Mouse (Mus musculus): ENCODE measurements around the gene Gm20708.

Gene Gm20708

GRCm38 (mm10) chr11:117809407-117810311 is at the start of gene Gm20708, which contains the start of gene Syngr2:
Gene Gm20708 (plus strand): TSS chr11:117809668.
Gene Syngr2 (plus strand): TSS chr11:117809668.
- CTCF ChIA-PET: interaction anchor here (0.6 to 4.1 kb wide), 16 partner anchors 11 to 425 kb away, joined by 3 to 18 read pairs (median 4); partner anchors contain the start of genes Afmid (in 1 of the 4) and Tk1 (in 1 of the 4)
- POLR2A ChIA-PET: interaction anchor here (0.5 to 3.4 kb wide), 28 partner anchors 10 to 473 kb away, joined by 3 to 24 read pairs (median 4); partner anchors contain the start of genes Afmid (in 3 of the 4), Tk1 (in 3 of the 4), Birc5 (in 1 of the 4) and Tmc6 (in 1 of the 4)

DNA sequence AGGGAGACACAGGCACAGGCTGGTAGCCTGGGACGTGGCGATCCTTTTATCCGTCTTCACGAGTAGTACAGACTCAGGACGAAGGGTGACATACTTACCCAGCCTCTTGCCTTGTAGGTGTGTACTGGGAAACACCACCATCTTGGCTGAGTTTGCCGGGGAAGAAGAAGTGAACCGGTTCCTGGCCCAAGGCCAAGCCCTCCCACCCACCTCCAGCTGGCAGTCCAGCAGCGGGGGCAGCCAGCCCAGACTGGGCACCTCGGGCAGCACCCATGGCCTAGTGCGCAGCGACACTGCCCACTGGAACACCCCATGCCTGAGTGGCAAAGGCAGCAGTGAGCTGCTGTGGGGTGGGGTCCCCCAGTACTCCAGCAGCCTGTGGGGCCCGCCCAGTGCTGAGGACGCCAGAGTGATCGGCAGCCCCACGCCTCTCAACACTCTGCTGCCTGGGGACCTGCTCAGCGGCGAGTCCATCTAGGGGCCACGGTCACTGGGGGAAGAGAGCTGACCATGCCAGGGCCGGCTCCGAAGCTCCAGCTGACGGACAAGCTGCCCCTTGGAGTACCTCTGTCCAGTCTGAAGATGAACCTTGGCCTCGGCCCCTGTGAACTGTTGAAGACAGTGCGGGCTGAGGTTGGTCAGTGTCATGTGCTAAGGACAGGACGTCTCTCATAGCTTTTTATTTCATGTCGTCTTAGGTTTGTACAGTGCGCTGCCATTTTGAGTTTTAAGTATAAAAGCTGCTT is 48.9 kb upstream of the Gm20708 start:
- POLR2A ChIA-PET: interaction anchor here in 3 of 4 experiments (0.8 to 4.6 kb wide), 12 partner anchors 9 to 110 kb away, joined by 3 to 24 read pairs (median 5); partner anchors contain the start of genes Tmc6 (in 1 of the 3) and Tmc8 (in 1 of the 3)
- CTCF ChIA-PET: interaction anchor here (0.6 to 2.4 kb wide), 14 partner anchors 10 to 659 kb away, joined by 3 to 14 read pairs (median 4); partner anchors contain the start of gene Tnrc6c (in 1 of the 4)

DNA sequence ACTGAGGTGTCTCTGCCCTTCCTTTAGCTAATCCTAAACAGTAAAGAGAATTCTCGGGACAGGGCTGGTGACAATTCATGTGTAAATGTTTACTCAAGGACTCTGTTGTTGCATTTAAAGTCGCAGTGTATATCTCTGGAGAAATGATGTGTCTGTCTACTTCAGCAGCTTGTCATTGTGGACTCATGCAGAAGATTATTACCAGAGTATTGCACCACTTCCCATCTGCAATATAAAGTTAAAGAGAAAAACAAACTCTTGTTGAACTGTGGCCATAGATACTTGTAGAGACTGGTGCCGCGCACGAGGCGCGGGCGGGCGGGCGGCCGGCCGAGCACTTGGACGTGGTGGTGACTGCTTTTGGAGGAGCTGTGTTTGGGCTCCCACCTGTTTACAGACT is 47.7 kb upstream of the Gm20708 start:
- CTCF ChIA-PET: interaction anchor here in 3 of 4 experiments (0.6 to 2.4 kb wide), 10 partner anchors 8 to 822 kb away, joined by 4 to 7 read pairs (median 5); partner anchors contain the start of genes Afmid (in 1 of the 3) and Tk1 (in 1 of the 3)
- POLR2A ChIA-PET: interaction anchor here in 2 of 4 experiments (0.6 to 4.6 kb wide), 16 partner anchors 7 to 115 kb away, joined by 3 to 24 read pairs (median 4); partner anchors contain the start of genes Tmc6 (in 2 of the 2) and Tmc8 (in 2 of the 2)

GRCm38 (mm10) chr11:117762246-117762645 is 47.2 kb upstream of the Gm20708 start:
- ChIA-PET CTCF (interaction anchor here in 3 of 4 experiments (0.6 to 1.3 kb wide), 9 partner anchors 8 to 822 kb away, joined by 4 to 6 read pairs (median 5); partner anchors contain the start of genes Afmid (in 1 of the 3) and Tk1 (in 1 of the 3)), POLR2A (interaction anchor here in 3 of 4 experiments (0.6 to 4.6 kb wide), 16 partner anchors 11 to 382 kb away, joined by 3 to 24 read pairs (median 4); partner anchors contain the start of genes Tmc6 (in 2 of the 3), Tmc8 (in 2 of the 3), Afmid (in 1 of the 3) and Tk1 (in 1 of the 3))

GRCm38 (mm10) chr11:117764319-117764718 is 45.1 kb upstream of the Gm20708 start:
- POLR2A ChIA-PET: interaction anchor here in 3 of 4 experiments (0.7 to 2.2 kb wide), 11 partner anchors 11 to 526 kb away, joined by 3 to 6 read pairs (median 3); partner anchors contain the start of genes Birc5 (in 1 of the 3) and Usp36 (in 1 of the 3)
- CTCF ChIA-PET: interaction anchor here in 3 of 4 experiments (0.7 to 1.8 kb wide), 6 partner anchors 17 to 684 kb away, joined by 3 to 12 read pairs (median 3); no protein-coding TSS in a partner anchor

GRCm38 (mm10) chr11:117765361-117765760 is 44.1 kb upstream of the Gm20708 start:
- POLR2A ChIA-PET: interaction anchor here in 3 of 4 experiments (0.7 to 2.2 kb wide), 18 partner anchors 9 to 525 kb away, joined by 3 to 6 read pairs (median 4); partner anchors contain the start of genes Tnrc6c (in 1 of the 3) and Usp36 (in 1 of the 3)
- CTCF ChIA-PET: interaction anchor here (0.6 to 2.3 kb wide), 8 partner anchors 15 to 380 kb away, joined by 3 to 12 read pairs (median 3); no protein-coding TSS in a partner anchor

DNA sequence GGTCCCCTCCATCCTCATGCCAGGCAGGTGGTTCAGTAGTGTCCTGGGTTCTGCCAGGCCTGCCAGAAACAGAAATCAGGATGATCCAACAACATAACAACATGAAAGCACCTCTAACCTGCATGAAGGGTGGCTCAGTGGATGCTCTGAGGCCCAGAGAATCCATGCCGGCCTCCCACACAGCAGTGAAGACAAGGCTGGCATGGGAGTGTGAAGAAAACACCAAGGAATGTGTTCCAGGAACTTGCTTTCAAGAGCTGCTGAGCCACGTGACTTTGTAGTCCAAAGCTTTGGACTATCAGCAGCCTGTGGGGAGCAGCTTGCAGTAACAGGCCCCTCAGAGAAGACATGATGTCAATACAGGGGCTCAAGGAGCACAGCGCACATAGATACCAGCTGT is 43.2 kb upstream of the Gm20708 start:
- CTCF ChIA-PET: interaction anchor here in 1 of 4 experiments (1.7 to 3.1 kb wide), 3 partner anchors 14 to 24 kb away, joined by 4 to 12 read pairs (median 7); no protein-coding TSS in a partner anchor
- POLR2A ChIA-PET: interaction anchor here in 2 of 4 experiments (0.7 to 1.9 kb wide), 8 partner anchors 13 to 112 kb away, joined by 3 to 6 read pairs (median 4); partner anchors contain the start of genes Tmc6 (in 1 of the 2), Tmc8 (in 1 of the 2) and Tnrc6c (in 1 of the 2)

DNA sequence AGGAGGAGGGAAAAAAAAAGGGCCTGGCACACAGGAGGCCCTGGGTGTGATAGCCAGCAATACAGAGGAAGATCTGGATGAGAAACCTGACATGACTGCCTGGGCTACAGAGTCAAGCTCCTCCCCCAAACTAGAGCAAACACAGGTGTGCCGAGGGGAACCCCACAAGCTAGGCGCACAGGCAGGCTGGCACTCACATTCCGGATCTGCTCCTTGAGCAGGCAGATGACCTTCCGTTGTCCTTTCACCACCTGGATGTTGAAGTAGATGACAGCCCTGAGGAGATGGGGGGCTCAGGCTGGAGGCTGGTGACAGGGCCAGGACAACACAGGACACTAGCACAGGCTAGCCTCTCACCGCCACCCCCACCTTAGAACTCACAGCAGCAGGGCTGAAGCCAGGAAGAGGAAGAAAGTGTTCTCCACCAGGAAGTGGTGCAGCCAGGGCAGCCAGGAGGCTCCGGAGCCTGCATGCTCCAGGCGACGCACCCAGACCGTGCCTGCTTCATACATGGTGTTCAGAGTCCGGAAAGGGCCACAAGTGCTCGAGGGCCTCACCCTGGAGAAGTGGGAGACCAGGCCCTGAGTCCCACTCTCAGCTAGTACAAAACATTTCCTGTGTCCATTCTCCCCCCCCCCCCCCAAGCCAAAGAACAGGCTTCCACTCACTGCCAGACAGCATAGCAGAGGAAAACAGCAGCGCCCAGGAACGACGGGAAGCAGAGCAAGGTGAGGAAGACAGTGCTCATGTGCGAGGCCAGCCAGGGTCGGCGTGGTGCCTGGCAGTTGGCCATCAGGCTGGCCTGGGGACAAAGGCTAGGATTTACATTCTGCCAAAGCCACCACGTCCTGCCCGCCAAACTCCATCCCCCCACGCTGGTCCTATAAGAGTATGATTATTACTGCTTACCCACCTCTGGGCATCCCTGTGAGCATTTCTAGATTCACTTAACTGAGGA is 40.5 kb upstream of the Gm20708 start:
- POLR2A ChIA-PET: interaction anchor here (0.6 to 2.1 kb wide), 12 partner anchors 8 to 354 kb away, joined by 3 to 8 read pairs (median 3); partner anchors contain the start of gene Tmc6 (in 1 of the 4)
- CTCF ChIA-PET: interaction anchor here in 2 of 4 experiments (0.5 to 3.1 kb wide), 4 partner anchors 12 to 1386 kb away, joined by 3 to 12 read pairs (median 4); no protein-coding TSS in a partner anchor

DNA sequence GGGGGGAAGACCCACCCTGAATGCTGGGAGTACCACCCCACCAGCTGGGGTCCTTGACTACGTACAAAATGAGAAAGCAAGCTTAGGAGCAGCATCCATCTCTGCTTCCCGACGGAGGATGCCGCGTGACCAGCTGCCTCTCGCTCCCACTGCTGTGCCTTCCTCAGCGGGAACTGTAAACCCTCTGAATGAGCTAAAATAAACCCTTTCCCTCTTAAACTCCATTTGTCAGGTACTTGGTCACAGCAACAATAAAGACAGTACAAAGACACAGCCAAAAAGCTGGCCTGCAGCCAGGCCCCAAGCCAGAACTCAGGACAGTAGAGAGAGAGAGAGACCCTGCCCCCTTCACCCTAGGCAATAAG is 39.8 kb upstream of the Gm20708 start:
- ChIA-PET POLR2A (interaction anchor here in 2 of 4 experiments (0.6 to 2.1 kb wide), 8 partner anchors 9 to 114 kb away, joined by 3 to 8 read pairs (median 4); partner anchors contain the start of gene Tmc6 (in 1 of the 2)), CTCF (no interaction called here)

DNA sequence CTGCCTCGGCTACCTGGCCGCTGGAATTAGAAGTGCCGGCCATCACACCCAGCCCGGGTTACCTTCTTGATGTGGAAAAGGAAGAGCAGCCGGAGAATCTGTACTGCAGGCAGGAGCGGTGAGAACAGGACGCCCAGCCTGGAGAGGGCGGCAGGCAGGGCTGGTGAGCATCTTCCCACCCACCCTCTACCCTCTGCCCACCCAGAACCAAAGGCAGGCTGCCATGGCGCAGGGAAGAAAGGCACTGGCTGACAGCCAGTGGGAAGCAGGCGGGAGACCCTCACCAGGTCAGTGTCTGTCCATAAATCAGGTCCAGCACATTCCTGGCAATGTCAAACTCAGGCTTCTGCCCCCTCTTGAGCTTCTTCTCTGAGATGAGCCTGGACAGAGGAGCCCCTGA is 39.1 kb upstream of the Gm20708 start:
- POLR2A ChIA-PET: interaction anchor here in 3 of 4 experiments (0.6 to 2.1 kb wide), 5 partner anchors 9 to 1750 kb away, joined by 3 to 8 read pairs (median 4); partner anchors contain the start of gene Tmc6 (in 1 of the 3)
- CTCF ChIA-PET: interaction anchor here in 1 of 4 experiments (0.5 kb wide), 1 partner anchor 99 kb away, joined by 3 read pairs; no protein-coding TSS in a partner anchor

DNA sequence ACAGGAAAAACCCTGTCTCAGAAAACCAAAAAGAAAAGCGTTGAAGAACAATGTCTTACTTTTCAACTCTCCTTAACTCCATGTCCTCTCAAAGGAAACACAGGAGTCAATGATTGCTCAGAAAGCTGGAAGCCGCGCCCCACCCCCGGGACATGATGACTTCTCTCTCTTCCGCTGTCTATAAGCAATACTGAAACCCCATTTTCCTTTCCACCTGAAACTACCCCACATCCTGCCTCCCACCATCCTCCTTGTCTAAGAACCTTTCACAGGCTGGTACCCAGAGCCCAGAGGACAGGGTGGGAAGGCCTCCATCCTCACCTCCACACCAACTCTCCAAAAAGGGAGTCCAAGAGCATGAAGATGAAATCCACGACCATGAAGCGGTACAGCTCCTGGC is 37.1 kb upstream of the Gm20708 start:
- ChIA-PET CTCF (interaction anchor here in 1 of 4 experiments (0.5 kb wide), 1 partner anchor 747 kb away, joined by 3 read pairs; no protein-coding TSS in a partner anchor), POLR2A (interaction anchor here in 1 of 4 experiments (0.8 kb wide), 1 partner anchor 23 kb away, joined by 3 read pairs; no protein-coding TSS in a partner anchor)

DNA sequence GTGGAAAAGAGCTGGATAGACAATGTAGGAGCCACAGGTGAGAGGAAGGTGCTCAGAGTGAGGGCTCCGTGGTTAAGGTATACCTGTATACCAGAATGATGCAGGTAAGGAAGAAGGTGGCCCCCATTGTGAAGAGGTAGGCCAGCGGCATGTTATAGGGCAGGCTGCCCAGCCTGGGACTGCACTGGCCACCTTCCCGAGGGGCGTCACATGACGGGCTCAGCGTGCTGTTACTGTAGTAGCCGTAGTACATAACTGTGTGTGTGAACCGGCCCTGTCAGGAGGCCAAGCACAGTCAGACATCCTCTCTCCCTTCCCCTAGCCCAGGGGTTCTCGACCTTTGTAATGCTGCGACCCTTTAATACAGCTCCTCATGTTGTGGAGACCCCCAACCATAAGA is 34.5 kb upstream of the Gm20708 start:
- POLR2A ChIA-PET: interaction anchor here in 1 of 4 experiments (0.9 to 1.7 kb wide), 3 partner anchors 8 to 42 kb away, joined by 3 to 5 read pairs (median 4); no protein-coding TSS in a partner anchor
- CTCF ChIA-PET: interaction anchor here in 1 of 4 experiments (1.5 kb wide), 1 partner anchor 15 kb away, joined by 5 read pairs; no protein-coding TSS in a partner anchor

GRCm38 (mm10) chr11:117775540-117775939 is 33.9 kb upstream of the Gm20708 start:
- ChIA-PET CTCF (interaction anchor here in 1 of 4 experiments (1.5 kb wide), 1 partner anchor 15 kb away, joined by 5 read pairs; no protein-coding TSS in a partner anchor), POLR2A (interaction anchor here in 1 of 4 experiments (0.9 to 1.7 kb wide), 2 partner anchors 8 to 14 kb away, joined by 3 to 5 read pairs; no protein-coding TSS in a partner anchor)

GRCm38 (mm10) chr11:117776085-117776792 is 33.2 kb upstream of the Gm20708 start:
- CTCF ChIA-PET: interaction anchor here in 1 of 4 experiments (1.5 kb wide), 1 partner anchor 14 kb away, joined by 5 read pairs; no protein-coding TSS in a partner anchor
- POLR2A ChIA-PET: no interaction called here

- ChIA-PET POLR2A (interaction anchor here in 2 of 4 experiments (0.6 to 1.4 kb wide), 2 partner anchors 13 to 635 kb away, joined by 3 to 4 read pairs; no protein-coding TSS in a partner anchor), CTCF (interaction anchor here in 1 of 4 experiments (4.3 kb wide), 1 partner anchor 14 kb away, joined by 26 read pairs; no protein-coding TSS in a partner anchor)
Measured at GRCm38 (mm10) chr11:117777111-117777510, 32.4 kb upstream of the Gm20708 start.
